Mouse (Mus musculus) Muller cell, postnatal 12 days (primary cell): ENCODE measurements around the gene Wfdc6a.
A peak's percentile ranks its signal among the peaks of the same experiment; 100 is the strongest.

Experiments
- DNase-seq: peaks from one replicate; pipeline ENCODE4 v3.0.0-alpha.2; 2015; ENCODE audit errors: inconsistent ontology term

Gene Wfdc6a

GRCm38 (mm10) chr2:164549963-164550894 is 35.0 kb downstream of the Wfdc6a start:
- DNase-seq: no peak

- peak; percentile 59 for DNase-seq
Observed at GRCm38 (mm10) chr2:164549338-164549737, 35.9 kb downstream of the Wfdc6a start.

- DNase-seq: no peak
Observed at GRCm38 (mm10) chr2:164544454-164545097, 40.7 kb downstream of the Wfdc6a start.

GRCm38 (mm10) chr2:164543745-164544144 is 41.5 kb downstream of the Wfdc6a start:
- DNase-seq: no peak

GRCm38 (mm10) chr2:164542598-164542997 is 42.6 kb downstream of the Wfdc6a start:
- no peak for DNase-seq

GRCm38 (mm10) chr2:164542132-164542531 is 43.1 kb downstream of the Wfdc6a start:
- DNase-seq: no peak

GRCm38 (mm10) chr2:164540652-164541427 is 44.4 kb downstream of the Wfdc6a start:
- DNase-seq: no peak

- DNase-seq: no peak
Observed at GRCm38 (mm10) chr2:164537003-164537402, 48.2 kb downstream of the Wfdc6a start.

- no peak for DNase-seq
Observed at GRCm38 (mm10) chr2:164534315-164534714, 50.9 kb downstream of the Wfdc6a start.

GRCm38 (mm10) chr2:164531169-164531568 is 54.1 kb downstream of the Wfdc6a start:
- DNase-seq: peak; percentile 45
